Mouse (Mus musculus): ENCODE measurements around the gene Aldh1a3.

The Aldh1a3 gene

DNA sequence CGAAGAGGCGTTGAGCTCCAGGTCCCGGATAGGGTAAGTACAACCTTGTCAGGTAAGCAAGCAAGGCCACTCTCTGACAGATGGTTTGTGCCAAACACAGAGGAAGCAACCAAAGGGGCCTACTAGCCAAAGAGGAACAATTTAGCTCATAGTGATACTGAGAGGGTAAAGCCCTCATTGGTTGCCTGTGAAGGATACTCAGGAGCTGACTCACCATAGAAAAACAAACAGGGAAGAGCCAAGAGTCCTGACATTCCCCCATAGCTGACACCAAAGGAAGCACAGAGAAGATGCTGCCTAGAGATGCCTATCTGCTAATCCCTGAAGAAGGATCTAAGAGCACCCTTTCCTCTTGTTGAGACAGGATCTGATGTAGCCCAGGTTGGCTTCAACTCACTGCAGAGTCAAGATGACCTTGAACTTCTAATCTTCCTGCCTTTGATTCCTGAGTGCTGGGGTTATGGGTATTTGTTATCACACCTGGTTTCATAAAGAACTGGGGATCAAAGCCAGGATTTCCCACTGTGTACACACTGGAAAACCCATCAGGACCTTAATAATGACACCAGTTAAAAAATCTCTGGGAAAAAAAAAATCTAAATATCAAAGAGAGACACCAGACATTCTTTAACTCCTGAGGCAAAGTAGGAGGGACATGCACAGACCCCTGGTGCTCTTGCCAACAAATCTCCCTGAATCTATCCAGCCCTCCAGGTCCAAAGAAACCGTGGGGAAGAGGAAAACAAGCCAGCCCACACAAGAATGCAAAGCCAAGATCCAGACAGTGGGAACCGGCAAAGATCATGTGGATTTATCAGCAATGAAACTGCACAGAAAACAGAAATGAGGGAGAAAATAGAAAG, 58.0 kb downstream of the Aldh1a3 start:
- no peak for DNase-seq

GRCm38 (mm10) chr7:66365904-66366303, 61.4 kb downstream of the Aldh1a3 start, which contains the start of gene Gm10974:
Gm10974 (plus strand) TSS chr7:66365905.
- no peak for DNase-seq

GRCm38 (mm10) chr7:66365411-66365810, 61.9 kb downstream of the Aldh1a3 start:
- DNase-seq: no peak

DNA sequence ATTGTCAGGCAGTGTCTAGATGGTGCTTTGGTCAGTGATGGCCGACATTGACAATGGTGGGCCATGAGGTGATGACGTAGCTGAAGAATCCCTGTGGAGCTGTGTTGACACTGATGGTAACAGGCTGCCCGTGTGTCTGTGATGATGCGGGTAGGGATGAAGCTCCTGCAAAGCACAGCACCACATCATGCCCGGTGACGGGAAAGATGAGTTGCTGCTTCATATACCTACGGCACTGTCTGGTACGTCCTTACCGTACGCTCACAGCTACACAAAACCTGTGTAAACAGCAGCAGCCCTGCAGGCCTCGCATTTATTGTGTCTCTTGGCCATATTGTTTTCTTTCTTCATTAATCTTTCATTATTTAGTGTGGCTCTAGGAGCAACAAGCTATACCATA, 62.8 kb downstream of the Aldh1a3 start:
- no peak for DNase-seq

DNA sequence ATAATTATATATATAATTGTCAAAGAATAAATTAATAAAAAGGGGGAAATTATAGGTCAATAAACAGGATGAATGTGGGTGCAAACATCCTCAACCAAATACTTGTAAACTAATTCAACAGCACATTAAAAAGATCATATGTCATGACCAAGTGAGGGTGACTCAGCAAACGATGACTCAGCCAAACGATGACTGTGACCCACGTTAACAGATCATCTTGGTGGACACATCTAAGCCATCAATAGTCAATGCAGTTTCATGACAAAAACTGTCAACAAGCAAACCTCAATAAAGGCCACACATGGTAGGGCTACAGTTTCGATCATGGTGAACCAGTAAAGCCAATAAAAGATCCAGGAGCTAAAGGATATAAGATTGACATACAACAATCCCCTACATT, 68.3 kb downstream of the Aldh1a3 start:
- DNase-seq: no peak

DNA sequence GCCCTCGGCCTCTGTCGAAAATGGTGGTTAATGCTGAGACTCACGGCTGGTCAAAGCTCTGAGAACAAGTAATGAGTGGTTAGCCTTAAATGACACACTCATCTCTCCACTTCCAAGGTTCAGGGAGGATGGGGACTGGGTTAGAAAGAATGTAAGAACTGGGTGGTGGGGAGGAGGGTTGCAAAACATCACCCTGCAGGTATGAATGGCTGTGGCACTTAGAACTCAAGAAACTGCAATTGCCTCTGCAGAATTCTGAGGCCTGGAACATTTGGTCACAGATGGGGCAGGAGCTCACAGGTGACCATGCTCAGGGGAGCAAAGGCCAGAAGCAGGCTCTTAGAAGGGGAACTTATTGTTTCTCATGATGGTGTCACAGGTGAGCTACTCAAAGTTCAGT, 68.9 kb downstream of the Aldh1a3 start:
- DNase-seq: no peak

- no peak for DNase-seq
These were observed 71.4 kb downstream of the Aldh1a3 start for GRCm38 (mm10) chr7:66355791-66356522.

DNA sequence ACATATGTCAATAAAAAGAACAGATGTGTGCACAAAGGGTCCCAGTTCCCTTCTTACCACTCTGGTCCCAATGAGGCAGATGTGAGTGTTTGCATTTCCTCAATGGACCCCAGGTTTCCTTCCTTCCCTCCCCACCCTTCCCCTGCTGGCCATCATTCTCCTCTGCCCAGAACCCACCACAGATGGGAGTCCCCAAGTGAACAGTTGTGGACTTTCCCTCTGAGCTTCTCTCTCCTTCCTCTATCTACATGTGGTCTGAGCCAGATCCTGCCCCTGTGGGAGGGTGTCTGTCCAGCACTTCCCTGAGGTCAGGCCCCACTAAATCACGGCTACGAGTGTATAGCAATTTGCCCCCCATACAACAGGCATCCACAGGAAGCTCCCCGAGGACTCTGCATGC, 72.4 kb downstream of the Aldh1a3 start:
- no peak for DNase-seq

GRCm38 (mm10) chr7:66351074-66351473, 76.2 kb downstream of the Aldh1a3 start:
- DNase-seq: no peak

DNA sequence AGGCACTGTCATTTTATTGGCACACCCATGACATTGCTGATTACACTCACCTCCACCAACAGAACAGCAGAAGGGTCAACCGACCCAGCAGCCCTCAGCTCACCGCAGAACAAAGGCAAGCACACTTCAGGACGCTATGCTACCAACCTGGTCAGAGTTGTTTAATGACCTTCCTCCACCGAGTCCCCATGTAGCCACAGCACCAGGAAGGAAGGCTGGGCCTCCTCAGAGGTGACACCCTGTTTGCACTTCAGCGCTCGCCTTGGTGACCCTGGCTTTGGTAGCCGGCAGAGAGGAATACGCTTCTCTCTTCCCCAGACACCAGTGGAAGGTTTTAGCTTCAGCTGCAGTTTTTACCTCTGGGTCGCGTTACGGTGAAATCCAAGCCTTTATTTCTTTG, 77.6 kb downstream of the Aldh1a3 start:
- DNase-seq: no peak

- DNase-seq: no peak
These were observed 78.7 kb downstream of the Aldh1a3 start for GRCm38 (mm10) chr7:66348588-66348987.

GRCm38 (mm10) chr7:66346959-66347663, 80.2 kb downstream of the Aldh1a3 start:
- no peak for DNase-seq

GRCm38 (mm10) chr7:66343307-66343706, 84.0 kb downstream of the Aldh1a3 start:
- DNase-seq: no peak

DNA sequence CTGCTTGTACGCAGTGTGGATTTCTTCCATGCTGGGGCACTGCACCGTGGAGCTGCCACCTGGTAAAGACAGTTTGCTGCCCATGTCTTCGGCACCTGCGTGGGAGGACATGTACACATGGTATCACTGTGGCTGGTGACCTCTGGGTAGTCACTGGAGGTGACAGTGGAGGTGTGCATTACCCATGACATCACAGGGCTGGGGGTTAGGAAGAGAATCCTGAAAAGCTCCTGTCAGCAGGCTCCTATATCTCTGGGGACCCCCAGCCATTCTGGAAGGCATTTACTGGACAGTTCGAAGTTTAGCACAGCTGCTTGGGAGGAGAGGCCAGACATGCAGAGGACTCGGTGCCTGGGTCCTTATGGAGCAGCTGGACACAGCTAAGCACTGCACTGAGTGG, 84.5 kb downstream of the Aldh1a3 start:
- DNase-seq: no peak

- DNase-seq: peak; percentile 6
These were observed 85.0 kb downstream of the Aldh1a3 start for GRCm38 (mm10) chr7:66342323-66342722.

Measured in cerebellum, adult 9-11 months (tissue).